Mouse (Mus musculus) midbrain, postnatal 0 days (tissue): Measurements from ENCODE around the gene Zfand4. TPM values are rescaled to one million over a fixed set of nuclear protein-coding genes. Genes with fewer than 3 reads are reported as not detected.

Experiments
- ATAC-seq: fragments of 200-750 bp; cut with Nextera tagmentation; 2 replicates; pipeline ENCODE4 v1.8.0; 2017; ENCODE audit warnings: moderate number of reproducible peaks, mild to moderate bottlenecking, moderate TSS enrichment, moderate library complexity; ENCODE audit not compliant: low FRiP score
- DNase-seq: peaks from one replicate; pipeline ENCODE4 v3.0.0-alpha.2; 2015; ENCODE audit warnings: low spot score
- H3K27ac ChIP-seq: fragments of 300-500 bp; sonication (generic); 2 replicates; pipeline ENCODE4 v1.5.1; 2014; ENCODE audit warnings: low read depth, mild to moderate bottlenecking, low read length, mixed read lengths
- H3K27me3 ChIP-seq: fragments of 300-500 bp; sonication (generic); 2 replicates; pipeline ENCODE4 v1.6.1; 2014; ENCODE audit warnings: low read length, control low read depth, mixed read lengths; ENCODE audit not compliant: insufficient read depth
- H3K36me3 ChIP-seq: fragments of 300-500 bp; sonication (generic); 2 replicates; pipeline ENCODE4 v1.6.1; 2014; ENCODE audit warnings: low read length, control low read depth, mixed read lengths; ENCODE audit not compliant: insufficient read depth
- H3K4me1 ChIP-seq: fragments of 300-500 bp; sonication (generic); 2 replicates; pipeline ENCODE4 v1.6.1; 2014; ENCODE audit warnings: mild to moderate bottlenecking, control low read depth, antibody characterized with exemption, low read length, mixed read lengths; ENCODE audit not compliant: insufficient read depth
- H3K4me2 ChIP-seq: fragments of 300-500 bp; sonication (generic); 2 replicates; pipeline ENCODE4 v1.6.1; 2014; ENCODE audit warnings: low read depth, mild to moderate bottlenecking, low read length, mixed read lengths; ENCODE audit not compliant: poor library complexity, severe bottlenecking
- H3K4me3 ChIP-seq: fragments of 300-500 bp; sonication (generic); 2 replicates; pipeline ENCODE4 v1.5.1; 2014; ENCODE audit warnings: low read depth, mild to moderate bottlenecking, low read length, moderate library complexity
- H3K9ac ChIP-seq: fragments of 300-500 bp; sonication (generic); replicated peaks from 2 replicates; pipeline ENCODE4 v1.6.1; 2014; ENCODE audit warnings: mild to moderate bottlenecking, low read length, moderate library complexity, mixed read lengths; ENCODE audit not compliant: poor library complexity, severe bottlenecking
- H3K9me3 ChIP-seq: fragments of 300-500 bp; sonication (generic); 2 replicates; pipeline ENCODE4 v1.6.1; 2016; ENCODE audit warnings: low read length, control low read depth
- CTCF ChIP-seq: IDR thresholded peaks from 2 replicates; pipeline ENCODE4 v1.5.1; 2016; ENCODE audit warnings: antibody characterized with exemption, mild to moderate bottlenecking
- WGBS: fragments of 180-500 bp; shearing (Covaris S2); extraction: QIAGEN DNeasy Blood & Tissue Kit; methylation state at CpG from one replicate; pipeline ENCODE4 v1.1.7; 2014; 5-methylcytosine and 5-hydroxymethylcytosine counted together
- polyA plus RNA-seq: library from polyadenylated mRNA; unstranded; fragments of >200 nt; fragmentation: Nextera tagmentation; extraction: Ambion mirVana; gene quantifications from 2 replicates; pipeline ENCODE4 v1.2.1, GENCODE M21; 2015
- total RNA-seq: library from RNA; depleted of rRNA; stranded (reverse); fragments of >200 nt; gene quantifications from 2 replicates; pipeline ENCODE4 v1.2.3, GENCODE M21; 2014; rRNA removed

Gene Zfand4
- total and polyA plus RNA-seq, 2 experiments from 2014 or later, result 5.8 TPM

DNA sequence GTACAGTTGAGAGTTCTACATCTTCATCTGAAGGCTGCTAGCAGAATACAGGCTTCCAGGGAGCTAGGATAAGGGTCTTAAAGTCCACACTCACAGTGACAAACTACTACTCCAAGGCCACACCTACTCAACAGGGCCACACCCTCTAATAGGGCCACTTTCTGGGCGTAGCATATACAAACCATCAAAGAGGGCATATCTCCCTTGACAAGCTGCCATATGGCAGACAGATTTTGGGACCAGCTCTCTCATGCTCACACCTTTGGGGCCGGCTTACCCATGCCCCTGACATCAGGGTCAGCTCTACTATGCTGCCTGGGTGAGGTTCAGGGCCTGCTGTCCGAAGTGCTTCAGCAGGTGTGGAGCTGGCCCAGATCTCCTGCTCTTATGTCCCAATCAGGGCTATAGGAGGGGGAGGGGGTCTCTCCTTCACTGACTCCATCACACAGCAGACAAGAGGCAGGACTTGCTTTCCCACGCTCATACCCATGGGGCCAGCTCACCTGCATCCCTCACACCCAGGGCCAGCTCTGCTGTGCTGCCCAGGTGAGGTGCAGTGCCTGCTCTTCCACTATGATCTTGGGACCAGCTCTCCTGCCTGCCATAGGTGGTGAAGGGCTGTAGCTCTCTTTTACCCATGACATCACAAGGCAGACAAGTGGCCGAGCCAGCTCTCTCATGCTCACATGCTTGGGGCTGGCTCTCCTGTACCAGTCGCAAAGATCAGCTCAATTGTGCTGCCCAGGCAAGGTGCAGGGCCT is 106.4 kb downstream of the Zfand4 start:
- no peak overlapping the region for H3K9ac ChIP-seq
- H3K4me2 ChIP-seq, result no peak overlapping the region
- no peaks in the 10 kb centered on the region for H3K4me1 ChIP-seq
- H3K27me3 ChIP-seq, result no peaks in the 10 kb centered on the region
- ATAC-seq, result no peak
- no peaks in the 10 kb centered on the region for H3K36me3 ChIP-seq
- no peak for DNase-seq
- 92% methylated on average over 6 of the region's 6 CpGs for WGBS
- no peak overlapping the region for H3K4me3 ChIP-seq
- no peak overlapping the region for H3K27ac ChIP-seq
- no peaks in the 10 kb centered on the region for H3K9me3 ChIP-seq
- no peak for TF ChIP-seq CTCF

DNA sequence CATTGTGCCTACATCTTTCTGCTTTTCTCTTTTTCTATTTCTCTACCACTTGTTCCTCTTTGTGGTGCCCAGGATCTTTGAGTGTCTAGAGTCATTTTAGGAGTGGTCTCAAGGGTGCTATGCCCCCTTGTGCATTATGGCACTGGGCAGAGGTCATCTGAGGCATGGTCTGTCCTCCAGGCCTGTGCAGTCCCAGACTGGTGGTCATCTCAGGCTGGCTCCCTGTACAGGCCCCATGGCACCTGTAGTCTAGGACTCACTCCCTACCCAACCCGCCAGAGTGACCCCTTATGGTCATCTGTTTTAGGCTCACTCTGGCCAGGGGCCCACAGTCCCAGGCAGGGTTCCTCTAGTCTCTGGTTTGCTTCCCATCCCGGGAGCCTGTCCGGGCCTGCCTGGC is 107.5 kb downstream of the Zfand4 start:
- Histone ChIP-seq H3K9ac (no peak overlapping the region), H3K4me3 (no peak overlapping the region), H3K27ac (no peak overlapping the region), H3K9me3 (no peaks in the 10 kb centered on the region), H3K4me1 (no peaks in the 10 kb centered on the region), H3K27me3 (no peaks in the 10 kb centered on the region), H3K36me3 (no peaks in the 10 kb centered on the region), H3K4me2 (no peak overlapping the region)
- 94% methylated on average over 3 of the region's 3 CpGs for WGBS
- no peak for DNase-seq
- TF ChIP-seq CTCF, result no peak
- ATAC-seq, result no peak

DNA sequence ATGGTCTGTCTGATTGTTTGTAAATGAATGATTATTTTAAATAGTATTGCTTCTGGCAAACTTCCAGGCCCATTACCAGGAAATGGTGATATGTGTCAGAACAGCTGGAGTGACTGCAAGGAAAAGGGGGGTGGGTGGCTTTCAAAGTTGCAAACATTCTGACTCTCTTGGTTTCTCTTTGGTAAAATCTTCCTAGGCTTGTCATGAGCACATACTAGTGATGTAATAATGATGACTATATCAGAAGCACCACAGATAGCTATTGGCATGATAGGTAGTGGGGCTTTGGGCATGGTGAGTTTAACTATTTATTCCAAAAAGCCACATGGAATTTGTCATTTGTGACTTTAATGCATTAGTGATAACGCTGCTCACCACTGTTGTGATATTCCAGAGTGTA is 110.1 kb downstream of the Zfand4 start:
- no peak overlapping the region for H3K9ac ChIP-seq
- H3K27me3 ChIP-seq, result no peaks in the 10 kb centered on the region
- no peak for TF ChIP-seq CTCF
- no peak overlapping the region for H3K4me2 ChIP-seq
- DNase-seq, result no peak
- WGBS, result 97% methylated on average over 1 of the region's 1 CpGs
- no peak overlapping the region for H3K4me3 ChIP-seq
- no peaks in the 10 kb centered on the region for H3K9me3 ChIP-seq
- no peak overlapping the region for H3K27ac ChIP-seq
- no peak for ATAC-seq
- H3K4me1 ChIP-seq, result no peaks in the 10 kb centered on the region
- no peaks in the 10 kb centered on the region for H3K36me3 ChIP-seq

DNA sequence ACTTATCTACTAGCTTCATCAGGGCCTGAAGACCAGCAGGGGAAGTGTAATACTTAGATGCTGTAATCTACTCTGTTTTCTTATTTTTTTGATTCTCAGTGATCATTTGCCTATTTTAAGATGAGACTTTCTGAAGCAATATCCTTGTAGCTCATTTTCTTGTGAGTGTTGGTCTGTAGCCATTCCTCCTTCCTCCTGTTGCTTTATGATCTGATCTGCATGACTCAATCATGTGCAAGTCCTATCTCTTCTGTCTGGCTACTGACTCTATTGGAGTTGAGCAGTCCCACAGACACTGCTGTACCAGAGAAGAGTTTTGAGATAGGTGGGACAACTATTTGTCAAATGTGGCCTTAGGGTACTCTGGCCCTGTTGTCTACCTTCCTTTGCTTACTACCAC is 110.6 kb downstream of the Zfand4 start:
- no peaks in the 10 kb centered on the region for H3K36me3 ChIP-seq
- ATAC-seq (no peak), DNase-seq (no peak)
- no peak overlapping the region for H3K4me2 ChIP-seq
- H3K4me3 ChIP-seq, result no peak overlapping the region
- H3K9ac ChIP-seq, result no peak overlapping the region
- H3K27me3 ChIP-seq, result no peaks in the 10 kb centered on the region
- H3K9me3 ChIP-seq, result no peaks in the 10 kb centered on the region
- H3K4me1 ChIP-seq, result no peaks in the 10 kb centered on the region
- TF ChIP-seq CTCF, result no peak
- no peak overlapping the region for H3K27ac ChIP-seq

DNA sequence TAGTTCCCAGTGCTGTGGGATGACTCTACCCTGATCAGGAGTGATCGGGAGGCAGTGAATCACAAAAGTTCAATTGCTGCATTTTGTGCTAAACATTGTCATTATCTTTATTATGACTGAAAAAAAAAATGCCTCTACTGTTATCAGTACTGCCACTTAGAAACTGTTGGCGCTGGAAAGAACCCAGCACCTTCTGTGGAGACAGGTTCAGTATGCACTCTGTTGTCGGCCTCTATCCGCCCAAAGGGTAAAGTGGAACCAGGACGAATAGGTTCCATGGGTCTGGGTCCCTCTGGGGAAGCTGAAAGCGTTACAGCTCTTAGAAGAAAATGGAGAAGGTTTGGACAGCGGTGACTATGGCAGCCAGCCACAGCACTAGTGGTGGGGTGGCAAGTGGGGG is 114.9 kb downstream of the Zfand4 start:
- Histone ChIP-seq H3K27ac (no peak overlapping the region), H3K4me2 (no peak overlapping the region), H3K9me3 (no peaks in the 10 kb centered on the region), H3K4me1 (0 out of 2 replicates have a peak, but pooled peaks cover 5% of the 10 kb centered on the region), H3K36me3 (no peaks in the 10 kb centered on the region), H3K4me3 (no peak overlapping the region), H3K9ac (no peak overlapping the region), H3K27me3 (no peaks in the 10 kb centered on the region)
- DNase-seq (no peak), ATAC-seq (no peak)
- WGBS, result 90% methylated on average over 7 of the region's 7 CpGs
- no peak for TF ChIP-seq CTCF

Other genes starting within 250 kb of the Zfand4 start
- 40.9 and 48.3 TPM in 2 replicates for gene Tmcc1, start 70.7 kb upstream of the Zfand4 start, total RNA-seq
- gene Tmcc1, start 70.7 kb upstream of the Zfand4 start, polyA plus RNA-seq, result 11.6 and 11.8 TPM in 2 replicates
- gene Washc2, start 56.2 kb upstream of the Zfand4 start, total RNA-seq, result 79.5 and 85.2 TPM in 2 replicates
- 65.5 and 68.3 TPM in 2 replicates for gene Washc2, start 56.2 kb upstream of the Zfand4 start, polyA plus RNA-seq
- gene March8, start 73.8 kb downstream of the Zfand4 start, total RNA-seq, result 90.9 and 120 TPM in 2 replicates
- 34.2 and 38.2 TPM in 2 replicates for gene March8, start 73.8 kb downstream of the Zfand4 start, polyA plus RNA-seq
- gene Alox5, start 197.0 kb downstream of the Zfand4 start, total RNA-seq, result 0.57 and 1.6 TPM in 2 replicates
- 0.48 and 0.74 TPM in 2 replicates for gene Alox5, start 197.0 kb downstream of the Zfand4 start, polyA plus RNA-seq
- gene Olfr211, start 224.9 kb downstream of the Zfand4 start, total RNA-seq, result not detected in 2 replicates
- gene Olfr211, start 224.9 kb downstream of the Zfand4 start, polyA plus RNA-seq, result not detected in 2 replicates
- gene Olfr212, start 242.3 kb downstream of the Zfand4 start, total RNA-seq, result not detected in 2 replicates
- 0.07 TPM in 1 of 2 replicates, not detected in the other for gene Olfr212, start 242.3 kb downstream of the Zfand4 start, polyA plus RNA-seq